Mouse (Mus musculus) midbrain, embryonic 14.5 days (tissue): Measurements from ENCODE around the gene Tex2. TPM values are rescaled to one million over a fixed set of nuclear protein-coding genes. Genes with fewer than 3 reads are reported as not detected.
A peak's percentile ranks its signal among the peaks of the same experiment; 100 is the strongest.

Source experiments
- ATAC-seq: fragments of 200-750 bp; cut with Nextera tagmentation; 2 replicates; pipeline ENCODE4 v1.8.0; 2017; ENCODE audit warnings: moderate number of reproducible peaks, moderate library complexity; ENCODE audit not compliant: low FRiP score, low TSS enrichment
- DNase-seq: peaks from one replicate; pipeline ENCODE4 v3.0.0-alpha.2; 2015
- H3K27ac ChIP-seq: fragments of 300-500 bp; sonication (generic); replicated peaks from 2 replicates; pipeline ENCODE4 v1.5.1; 2014; ENCODE audit warnings: mild to moderate bottlenecking, low read depth, low read length, moderate library complexity
- H3K27me3 ChIP-seq: fragments of 300-500 bp; sonication (generic); 2 replicates; pipeline ENCODE4 v1.6.1; 2014; ENCODE audit warnings: low read length, control low read depth, mixed read lengths; ENCODE audit not compliant: control insufficient read depth, insufficient read depth
- H3K36me3 ChIP-seq: fragments of 300-500 bp; sonication (generic); 2 replicates; pipeline ENCODE4 v1.6.1; 2014; ENCODE audit warnings: low read length, control low read depth; ENCODE audit not compliant: control insufficient read depth, insufficient read depth
- H3K4me1 ChIP-seq: fragments of 300-500 bp; sonication (generic); 2 replicates; pipeline ENCODE4 v1.6.1; 2014; ENCODE audit warnings: mild to moderate bottlenecking, antibody characterized with exemption, low read length, control low read depth; ENCODE audit not compliant: control insufficient read depth, insufficient read depth
- H3K4me2 ChIP-seq: fragments of 300-500 bp; sonication (generic); 2 replicates; pipeline ENCODE4 v1.6.1; 2014; ENCODE audit warnings: mild to moderate bottlenecking, low read length, moderate library complexity
- H3K4me3 ChIP-seq: fragments of 300-500 bp; sonication (generic); replicated peaks from 2 replicates; pipeline ENCODE4 v1.5.1; 2014; ENCODE audit warnings: low read depth, low read length
- H3K9ac ChIP-seq: fragments of 300-500 bp; sonication (generic); replicated peaks from 2 replicates; pipeline ENCODE4 v1.6.1; 2014; ENCODE audit warnings: mild to moderate bottlenecking, low read length, moderate library complexity
- H3K9me3 ChIP-seq: fragments of 300-500 bp; sonication (generic); 2 replicates; pipeline ENCODE4 v1.6.1; 2016; ENCODE audit warnings: low read length, control low read depth, mixed read lengths; ENCODE audit not compliant: control insufficient read depth
- WGBS: fragments of 180-500 bp; shearing (Covaris S2); extraction: QIAGEN DNeasy Blood & Tissue Kit; methylation state at CpG from one replicate; pipeline ENCODE4 v1.1.7; 2014; 5-methylcytosine and 5-hydroxymethylcytosine counted together
- polyA plus RNA-seq: library from polyadenylated mRNA; unstranded; fragments of >200 nt; fragmentation: Nextera tagmentation; extraction: Ambion mirVana; gene quantifications from 2 replicates; pipeline ENCODE4 v1.2.1, GENCODE M21; 2014

Gene Tex2
- polyA plus RNA-seq, 1 experiment from 2014 or later: 29.1 TPM

- Histone ChIP-seq H3K9ac (no peak overlapping the region), H3K4me1 (peaks cover 17% of the 10 kb centered on the region; the same call in 1 of the 2 replicates), H3K9me3 (no peaks in the 10 kb centered on the region), H3K27me3 (no peaks in the 10 kb centered on the region), H3K4me3 (no peak overlapping the region), H3K4me2 (no peak overlapping the region), H3K27ac (peak overlapping the region; percentile 82), H3K36me3 (peaks cover 17% of the 10 kb centered on the region)
- DNase-seq (no peak), ATAC-seq (no peak)
- WGBS: 75% methylated on average over 9 of the region's 9 CpGs
Measured at GRCm38 (mm10) chr11:106535660-106536252, 77.5 kb downstream of the Tex2 start.

- peaks cover 17% of the 10 kb centered on the region; the same call in 1 of the 2 replicates for H3K4me1 ChIP-seq
- ATAC-seq: no peak
- H3K36me3 ChIP-seq: peaks cover 17% of the 10 kb centered on the region
- 44% methylated on average over 9 of the region's 9 CpGs for WGBS
- H3K9me3 ChIP-seq: no peaks in the 10 kb centered on the region
- H3K4me3 ChIP-seq: no peak overlapping the region
- no peaks in the 10 kb centered on the region for H3K27me3 ChIP-seq
- no peak overlapping the region for H3K4me2 ChIP-seq
- H3K9ac ChIP-seq: no peak overlapping the region
- DNase-seq: no peak
- H3K27ac ChIP-seq: no peak overlapping the region
Measured at GRCm38 (mm10) chr11:106532248-106532790, 80.9 kb downstream of the Tex2 start.

- Histone ChIP-seq H3K9me3 (no peaks in the 10 kb centered on the region), H3K9ac (no peak overlapping the region), H3K27ac (no peak overlapping the region), H3K27me3 (no peaks in the 10 kb centered on the region), H3K36me3 (peaks cover 17% of the 10 kb centered on the region), H3K4me2 (no peak overlapping the region), H3K4me1 (0 out of 2 replicates have a peak, but pooled peaks cover 4% of the 10 kb centered on the region), H3K4me3 (no peak overlapping the region)
- WGBS: 76% methylated on average over 5 of the region's 5 CpGs
- ATAC-seq (no peak), DNase-seq (no peak)
Measured at GRCm38 (mm10) chr11:106529786-106530185, 83.4 kb downstream of the Tex2 start.

GRCm38 (mm10) chr11:106529113-106529512 is 84.1 kb downstream of the Tex2 start:
- no peaks in the 10 kb centered on the region for H3K9me3 ChIP-seq
- H3K27ac ChIP-seq: no peak overlapping the region
- WGBS: 36% methylated on average over 4 of the region's 4 CpGs
- 0 out of 2 replicates have a peak, but pooled peaks cover 4% of the 10 kb centered on the region for H3K4me1 ChIP-seq
- no peak overlapping the region for H3K9ac ChIP-seq
- no peak overlapping the region for H3K4me3 ChIP-seq
- H3K36me3 ChIP-seq: peaks cover 17% of the 10 kb centered on the region
- ATAC-seq (no peak), DNase-seq (peak; percentile 38)
- no peaks in the 10 kb centered on the region for H3K27me3 ChIP-seq
- H3K4me2 ChIP-seq: no peak overlapping the region

- DNase-seq (no peak), ATAC-seq (no peak)
- Histone ChIP-seq H3K36me3 (peaks cover 15% of the 10 kb centered on the region), H3K4me1 (no peaks in the 10 kb centered on the region), H3K4me2 (no peak overlapping the region), H3K4me3 (no peak overlapping the region), H3K9ac (no peak overlapping the region), H3K27me3 (no peaks in the 10 kb centered on the region), H3K9me3 (no peaks in the 10 kb centered on the region), H3K27ac (no peak overlapping the region)
- WGBS: 11% methylated on average over 1 of the region's 1 CpGs
Measured at GRCm38 (mm10) chr11:106527926-106528325, 85.3 kb downstream of the Tex2 start.

- DNase-seq (no peak), ATAC-seq (no peak)
- H3K27me3 ChIP-seq: no peaks in the 10 kb centered on the region
- no peak overlapping the region for H3K4me2 ChIP-seq
- no peak overlapping the region for H3K27ac ChIP-seq
- H3K9ac ChIP-seq: no peak overlapping the region
- H3K36me3 ChIP-seq: peaks cover 8% of the 10 kb centered on the region
- H3K4me3 ChIP-seq: no peak overlapping the region
- H3K9me3 ChIP-seq: no peaks in the 10 kb centered on the region
- 33% methylated on average over 10 of the region's 10 CpGs for WGBS
- no peaks in the 10 kb centered on the region for H3K4me1 ChIP-seq
Measured at GRCm38 (mm10) chr11:106527147-106527821, 85.9 kb downstream of the Tex2 start.

GRCm38 (mm10) chr11:106522538-106522937 is 90.7 kb downstream of the Tex2 start:
- Histone ChIP-seq H3K4me3 (no peak overlapping the region), H3K27me3 (no peaks in the 10 kb centered on the region), H3K27ac (no peak overlapping the region), H3K9ac (no peak overlapping the region), H3K4me2 (no peak overlapping the region), H3K9me3 (no peaks in the 10 kb centered on the region), H3K36me3 (no peaks in the 10 kb centered on the region), H3K4me1 (peaks cover 4% of the 10 kb centered on the region; the same call in 1 of the 2 replicates)
- ATAC-seq: no peak
- no peak for DNase-seq
- WGBS: 49% methylated on average over 3 of the region's 3 CpGs

GRCm38 (mm10) chr11:106521612-106522011 is 91.6 kb downstream of the Tex2 start:
- no peaks in the 10 kb centered on the region for H3K27me3 ChIP-seq
- no peaks in the 10 kb centered on the region for H3K9me3 ChIP-seq
- H3K36me3 ChIP-seq: no peaks in the 10 kb centered on the region
- WGBS: 27% methylated on average over 4 of the region's 4 CpGs
- peaks cover 4% of the 10 kb centered on the region; the same call in 1 of the 2 replicates for H3K4me1 ChIP-seq
- no peak overlapping the region for H3K4me2 ChIP-seq
- peak overlapping the region; percentile 49; the same call in 1 of the 2 replicates for H3K27ac ChIP-seq
- no peak overlapping the region for H3K9ac ChIP-seq
- no peak for ATAC-seq
- no peak overlapping the region for H3K4me3 ChIP-seq
- peak; percentile 21 for DNase-seq
